Mouse (Mus musculus): ENCODE results near the gene Gm20388.

DNA sequence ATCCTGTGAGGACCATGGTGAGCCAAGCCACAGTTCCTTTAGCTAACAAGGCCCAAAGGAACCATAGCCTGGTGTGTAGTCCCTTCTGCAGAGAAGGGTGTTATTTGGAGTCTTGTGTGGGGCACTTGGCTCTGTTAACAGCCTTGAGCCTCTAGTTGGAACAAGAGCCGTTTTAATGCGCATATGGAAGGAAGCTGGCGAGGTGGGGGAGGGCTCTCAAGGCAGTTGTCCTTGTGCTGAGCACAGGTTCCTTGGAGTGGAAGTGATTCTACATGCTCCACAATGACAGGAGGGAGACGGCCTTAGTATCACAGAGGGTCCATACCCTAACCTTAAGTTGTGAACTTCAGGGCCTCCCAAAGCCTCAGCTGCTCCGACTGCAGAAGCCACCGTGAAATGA, 446.9 kb downstream of the Gm20388 start:
- no peak for TF ChIP-seq CTCF (IDR thresholded peaks at IDR 0.05; ENCODE audit: insufficient read depth, low read depth, low read length)
- no peak for TF ChIP-seq POLR2A (IDR thresholded peaks at IDR 0.05; ENCODE audit: insufficient read depth, low read depth, low read length)

Measured in olfactory bulb, adult 2 months (tissue).